Mouse (Mus musculus): ENCODE measurements around the gene 4930451I11Rik.

The 4930451I11Rik gene

DNA sequence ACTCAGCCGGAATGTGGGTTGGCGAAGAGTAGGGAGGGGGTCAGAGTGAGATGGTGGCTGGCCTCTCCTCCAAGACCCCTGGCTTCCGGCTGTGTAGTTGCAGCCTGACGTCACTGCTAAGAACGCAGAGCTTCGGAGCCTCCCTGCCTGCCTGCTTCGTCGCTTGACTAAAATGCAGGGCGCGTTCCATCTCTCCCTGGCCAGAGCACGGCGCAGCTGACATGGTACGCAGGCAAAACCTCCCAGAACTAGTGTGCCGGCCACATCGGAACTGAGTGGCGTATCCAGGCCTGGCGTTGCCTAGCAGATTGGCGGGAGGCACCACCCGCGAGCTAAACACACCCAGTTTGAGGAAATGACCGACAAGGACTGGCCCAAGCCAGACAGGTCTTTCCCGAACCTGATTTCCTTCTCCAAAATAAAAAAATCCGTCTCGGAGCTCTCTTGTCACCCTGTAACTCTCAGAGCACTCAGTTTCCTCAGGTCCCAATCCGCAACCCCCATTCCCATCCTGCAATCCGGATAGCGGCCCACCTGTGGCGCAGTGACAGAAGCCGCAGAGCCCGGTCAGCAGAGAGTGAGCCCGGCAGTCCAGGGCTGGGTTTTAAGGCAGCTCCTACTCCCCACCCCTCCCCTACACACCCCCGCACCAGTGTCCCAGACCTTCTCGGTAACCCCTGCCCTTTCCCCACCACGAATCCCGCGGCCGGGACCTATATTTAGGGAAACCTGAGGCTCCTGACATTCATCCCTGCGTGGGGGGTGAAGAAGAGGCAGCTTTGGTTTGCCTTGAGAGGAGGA lies 31.8 kb downstream of the 4930451I11Rik start:
- 1% methylated on average over 36 of the region's 38 CpGs for WGBS

DNA sequence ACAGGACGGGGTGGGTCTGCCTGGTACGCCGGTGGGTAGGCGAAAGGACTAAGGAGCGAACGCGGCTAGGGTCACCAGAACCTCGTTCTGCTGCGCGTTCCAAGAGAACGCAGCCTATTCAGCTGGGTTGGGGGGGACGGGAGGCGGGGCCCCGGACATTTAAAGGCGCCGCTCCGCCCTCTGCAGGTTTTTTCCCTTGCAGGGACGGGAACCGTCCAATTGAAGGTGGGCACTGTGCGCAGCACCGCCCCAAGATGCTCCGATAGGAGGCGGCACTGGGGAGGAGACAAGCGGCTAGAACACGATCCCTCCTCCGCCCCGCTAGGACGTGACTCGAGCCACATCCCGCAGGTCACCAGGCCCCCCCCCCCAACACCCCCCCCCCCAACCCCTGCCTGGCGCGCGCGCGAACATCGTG lies 32.4 kb downstream of the 4930451I11Rik start:
- WGBS, result 1% methylated on average over 30 of the region's 36 CpGs

DNA sequence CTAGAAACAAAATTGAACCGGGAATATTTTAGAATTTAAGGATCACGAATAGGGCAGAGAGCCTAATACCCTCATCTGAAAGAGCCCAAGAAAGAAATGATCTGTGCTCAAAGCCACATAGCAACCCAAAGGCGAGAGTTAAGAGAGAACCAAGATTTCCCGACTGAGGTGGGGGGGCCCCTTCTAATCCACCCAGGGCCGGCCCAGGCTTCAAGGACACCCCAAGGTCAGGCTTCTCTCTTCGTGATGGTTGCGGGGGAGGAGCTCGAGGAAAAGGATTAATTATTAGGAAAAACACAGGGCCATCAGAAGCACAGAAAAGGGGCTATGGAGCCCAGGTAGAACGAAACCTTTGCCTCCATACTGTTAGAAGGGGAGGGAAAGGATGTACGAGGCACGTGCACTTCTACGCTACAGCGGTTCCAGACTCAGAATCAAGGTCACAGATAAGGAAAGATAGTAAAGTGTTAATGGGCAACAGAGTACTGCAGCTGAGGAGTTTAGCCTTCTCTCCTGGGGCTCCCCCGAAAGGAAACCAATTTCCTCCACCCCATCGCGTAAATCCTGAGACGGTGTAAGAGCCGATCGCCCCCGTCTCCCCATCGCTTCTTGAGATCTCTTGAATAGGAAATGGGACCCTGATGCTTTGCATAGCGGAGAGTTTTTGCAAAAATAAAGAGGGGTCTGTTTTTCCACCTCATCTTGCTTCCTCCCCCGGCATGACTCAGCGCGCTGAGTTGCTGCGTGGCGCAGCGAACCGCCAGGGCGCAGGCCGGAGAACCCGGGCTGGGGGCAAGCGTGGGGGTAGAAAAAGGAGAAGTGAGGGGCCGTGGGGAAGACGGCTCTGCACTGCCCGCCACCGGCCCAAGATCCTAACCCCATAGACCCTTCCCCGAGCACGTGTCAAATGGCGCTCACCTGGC lies 33.1 kb downstream of the 4930451I11Rik start:
- 1% methylated on average over 40 of the region's 40 CpGs for WGBS

DNA sequence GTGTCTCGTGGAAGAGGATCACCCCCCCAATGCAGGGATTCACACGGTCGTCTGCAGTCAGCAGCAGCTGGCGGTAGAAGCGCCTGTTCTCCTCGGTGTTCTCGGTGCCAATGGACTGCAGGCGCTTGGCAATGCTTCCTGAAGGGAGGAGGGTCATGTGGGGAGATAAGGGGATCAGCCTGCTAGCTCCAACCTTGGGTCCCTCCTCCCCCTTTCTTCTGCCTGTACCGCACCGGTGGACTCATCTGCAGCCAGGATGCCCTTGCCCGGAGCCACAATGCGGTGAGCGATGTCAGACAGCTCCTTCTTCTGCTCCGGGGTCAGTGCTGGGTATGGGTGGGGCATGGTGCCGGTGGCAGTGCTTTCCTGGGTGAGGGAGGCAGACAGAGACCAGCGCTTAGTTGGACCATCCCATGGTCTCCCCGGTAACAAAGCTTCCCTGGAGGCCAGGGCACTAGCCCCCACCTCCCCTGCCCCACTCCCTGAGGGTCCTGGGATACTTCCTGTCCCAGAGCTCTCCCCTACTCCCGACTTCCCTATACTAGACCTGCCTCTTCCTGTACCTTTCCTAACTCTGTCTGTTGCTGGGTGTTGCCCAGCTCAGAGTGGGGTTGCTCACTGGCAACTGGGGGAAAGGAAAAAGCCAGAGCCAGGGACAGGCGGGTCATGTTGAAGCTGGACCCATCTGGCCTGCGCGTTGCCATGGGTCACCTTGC lies 33.9 kb downstream of the 4930451I11Rik start, which contains the start of gene Fam57b:
Gene Fam57b (plus strand): TSS at position 258 of the 716 bp plus-strand sequence.
- WGBS, result 8% methylated on average over 21 of the region's 21 CpGs

DNA sequence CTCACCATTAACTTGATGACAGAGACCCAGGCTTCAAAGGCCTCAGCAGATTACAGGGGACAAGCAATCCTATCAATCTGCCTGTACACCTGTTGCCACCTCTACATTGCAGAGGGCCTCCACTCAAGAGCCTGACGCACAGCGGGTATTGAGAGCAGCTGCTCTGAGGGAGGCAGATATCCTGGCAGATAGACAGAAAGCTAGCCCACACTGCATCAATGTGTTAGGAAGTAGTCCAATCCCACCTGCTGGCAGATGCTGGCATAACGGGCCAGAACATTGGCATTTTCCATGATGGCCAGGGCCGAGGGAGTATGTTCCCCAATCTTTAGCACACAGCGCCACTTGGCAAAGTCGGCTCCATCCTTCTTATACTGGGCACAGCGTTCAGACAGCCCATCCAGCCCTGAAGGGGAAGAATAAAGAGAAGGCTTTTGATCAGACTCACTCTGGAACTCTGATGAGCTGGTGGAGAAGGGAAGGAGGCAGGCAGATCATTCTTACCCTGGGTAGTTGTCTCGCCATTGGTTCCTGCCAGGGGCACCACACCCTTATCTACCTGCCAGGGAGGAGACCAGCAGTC lies 35.0 kb downstream of the 4930451I11Rik start:
- 24% methylated on average over 8 of the region's 8 CpGs for WGBS

DNA sequence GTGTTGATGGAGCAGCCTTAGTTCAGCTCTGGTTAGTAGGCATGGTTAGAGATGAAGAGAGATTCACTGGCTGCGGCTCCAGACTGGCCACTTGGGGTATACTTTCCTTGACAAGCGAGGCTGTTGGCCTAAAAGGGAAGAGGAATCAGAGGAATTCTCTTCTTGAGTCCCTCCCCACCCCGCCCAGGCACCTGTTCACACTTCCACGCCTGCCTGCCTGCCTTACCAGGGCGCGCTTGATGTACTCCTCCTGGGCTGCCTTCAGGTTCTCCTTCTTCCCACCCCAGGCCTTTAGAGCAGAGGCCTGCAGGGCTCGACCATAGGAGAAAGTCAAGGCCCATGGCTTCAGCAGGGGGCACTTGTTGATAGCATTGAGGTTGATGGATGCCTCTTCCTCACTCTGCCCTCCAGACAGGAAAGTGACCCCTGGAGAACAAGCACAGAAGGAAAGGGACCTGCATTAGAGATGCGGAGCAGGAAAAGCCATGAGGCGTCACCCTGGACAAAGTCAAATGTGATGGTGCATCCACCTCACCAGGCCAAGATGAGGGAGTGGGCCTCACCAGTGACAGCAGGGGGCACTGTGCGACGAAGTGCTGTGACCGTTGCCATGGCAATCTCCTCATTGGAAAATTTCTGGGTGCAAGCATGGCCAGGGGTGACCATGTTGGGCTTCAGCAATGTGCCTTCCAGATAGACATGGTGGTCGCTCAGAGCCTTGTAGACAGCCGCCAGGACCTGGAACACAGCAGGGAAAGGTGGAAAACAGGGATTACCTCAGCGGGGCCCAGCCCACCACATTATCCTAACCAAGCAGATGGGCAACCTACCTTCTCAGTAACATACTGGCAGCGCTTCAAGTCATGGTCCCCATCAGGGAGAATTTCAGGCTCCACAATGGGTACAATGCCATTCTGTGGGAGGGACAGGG lies 35.8 kb downstream of the 4930451I11Rik start:
- WGBS, result 71% methylated on average over 16 of the region's 16 CpGs

DNA sequence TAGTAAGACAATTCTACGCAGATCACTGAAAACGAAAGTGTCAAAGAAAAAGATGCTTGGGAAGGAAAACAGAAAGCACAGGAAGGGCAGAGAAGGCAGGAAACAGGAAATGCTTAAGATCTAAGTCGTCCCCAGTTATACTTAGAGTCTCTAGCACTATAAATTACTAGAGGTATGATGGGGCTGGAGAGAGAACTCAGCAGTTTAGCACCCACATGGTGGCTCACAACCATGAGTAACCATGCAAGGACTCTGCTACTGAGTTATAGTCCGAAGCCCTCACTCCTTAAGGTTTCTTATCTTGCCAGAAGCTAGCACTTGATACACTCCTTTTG lies 37.2 kb downstream of the 4930451I11Rik start:
- WGBS, result 63% methylated on average over 4 of the region's 4 CpGs

DNA sequence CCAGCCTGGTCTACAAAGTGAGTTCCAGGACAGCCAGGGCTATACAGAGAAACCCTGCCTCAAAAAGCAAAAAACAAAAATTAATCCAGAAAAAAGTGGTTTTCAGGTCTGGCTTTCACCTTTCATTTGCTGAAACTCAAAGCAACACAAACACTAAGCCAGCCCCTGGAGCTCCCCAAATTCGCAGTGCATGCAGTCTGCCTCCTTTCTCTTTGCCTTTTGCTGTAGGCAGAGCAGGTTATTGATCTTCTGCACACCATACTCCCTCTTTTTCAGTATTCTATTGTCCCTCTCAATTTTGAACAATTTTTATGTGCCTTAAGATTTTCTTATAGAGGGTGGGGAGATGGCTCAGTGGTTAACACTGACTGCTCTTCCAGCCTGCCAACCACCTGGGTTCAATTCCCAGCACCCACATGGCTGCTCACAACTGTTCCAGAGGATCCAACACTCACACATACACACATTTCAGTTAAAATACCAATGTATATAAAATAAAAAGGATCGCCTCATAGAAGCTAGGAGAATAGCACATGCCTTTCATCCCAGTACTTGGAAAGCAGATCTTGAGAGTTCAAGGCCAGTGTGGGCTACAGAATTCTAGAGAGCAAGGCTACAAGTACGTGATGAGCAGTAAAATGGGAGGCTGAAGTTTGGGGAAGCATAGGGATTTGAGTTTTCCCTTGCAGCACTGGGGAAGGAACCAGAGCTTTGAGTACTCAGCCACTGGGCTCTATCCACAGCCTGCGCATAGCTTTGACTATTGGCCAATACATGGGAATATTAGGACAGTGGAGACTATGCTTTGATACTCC lies 37.8 kb downstream of the 4930451I11Rik start:
- WGBS, result 68% methylated on average over 4 of the region's 4 CpGs

DNA sequence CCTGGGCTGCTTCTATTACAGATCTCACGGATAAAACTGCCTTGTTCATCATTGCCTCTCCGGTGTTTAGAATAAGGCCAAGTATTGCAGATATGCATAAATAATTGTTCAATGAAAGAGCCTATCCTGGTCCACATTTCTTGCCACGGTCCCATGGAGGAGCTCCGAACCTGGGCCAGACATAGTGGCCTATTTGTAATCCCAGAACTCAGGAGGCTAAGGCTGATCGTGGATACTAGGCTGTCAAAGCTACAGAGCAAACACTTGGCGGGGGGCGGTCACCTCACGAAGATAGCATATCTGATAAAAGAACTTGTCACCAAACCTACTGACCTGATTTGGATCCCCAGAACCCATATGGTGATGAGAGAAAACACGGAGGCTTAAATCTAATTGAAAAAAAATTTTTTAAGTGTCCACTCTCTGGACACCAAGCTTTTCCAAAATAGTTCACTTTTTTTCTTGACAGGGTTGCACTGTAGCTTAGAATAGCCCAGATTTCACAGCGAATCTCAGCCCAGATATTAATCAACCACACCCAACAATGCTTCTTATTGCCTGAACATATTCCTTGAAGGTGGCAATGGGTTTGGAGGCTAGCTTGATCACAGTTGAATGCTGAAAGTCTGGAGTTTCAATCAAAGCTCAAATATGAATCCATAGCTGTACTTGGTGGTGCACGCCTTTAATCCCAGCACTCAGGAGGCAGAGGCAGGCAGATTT lies 38.6 kb downstream of the 4930451I11Rik start:
- 22% methylated on average over 11 of the region's 11 CpGs for WGBS

DNA sequence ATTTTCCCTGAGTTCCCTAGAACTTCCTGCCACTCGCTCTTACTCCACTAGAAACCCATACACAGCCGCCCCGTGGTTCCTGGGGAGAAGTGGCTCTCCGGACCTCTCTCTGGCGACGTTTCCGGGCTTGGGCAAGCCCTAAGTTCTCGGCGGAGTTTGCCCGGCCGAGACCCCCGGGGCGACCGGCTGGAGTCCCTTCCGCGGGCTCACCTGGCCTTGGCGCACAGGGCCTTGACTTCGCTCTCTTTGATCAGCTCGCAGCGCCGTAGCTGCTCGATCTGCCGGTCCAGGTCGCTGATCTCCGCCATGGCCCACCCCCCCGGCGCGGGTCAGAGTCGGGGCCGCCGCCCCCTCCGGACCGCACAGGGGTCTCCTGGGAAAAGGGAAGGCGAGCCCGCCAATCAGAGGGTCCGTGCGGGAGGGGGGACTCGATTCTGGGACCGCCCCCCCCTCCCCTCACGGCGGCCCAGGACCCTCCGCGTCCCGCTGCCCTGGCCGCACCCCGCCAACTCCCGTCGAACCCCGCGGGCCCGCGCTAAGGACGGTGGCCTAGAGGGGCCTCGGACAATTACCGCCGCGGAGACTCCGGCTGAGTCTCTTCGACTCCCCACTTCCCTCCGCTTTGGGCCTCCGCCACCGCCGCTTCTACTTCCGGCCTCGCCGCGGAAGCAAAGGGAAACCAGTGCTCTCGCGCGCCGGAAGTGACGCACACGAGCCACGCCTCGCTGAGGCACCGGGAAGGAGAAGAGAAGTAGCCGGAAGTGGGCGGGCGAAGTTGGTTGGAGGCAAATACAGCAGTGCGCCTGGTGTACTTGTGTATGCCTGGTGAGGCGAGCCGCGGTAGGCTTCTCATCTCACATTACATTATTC lies 39.4 kb downstream of the 4930451I11Rik start, which contains the start of gene Ppp4c:
Gene Ppp4c (minus strand): TSS at position 646 of the 870 bp plus-strand sequence.
- WGBS, result under 1% methylated on average over 82 of the region's 83 CpGs

DNA sequence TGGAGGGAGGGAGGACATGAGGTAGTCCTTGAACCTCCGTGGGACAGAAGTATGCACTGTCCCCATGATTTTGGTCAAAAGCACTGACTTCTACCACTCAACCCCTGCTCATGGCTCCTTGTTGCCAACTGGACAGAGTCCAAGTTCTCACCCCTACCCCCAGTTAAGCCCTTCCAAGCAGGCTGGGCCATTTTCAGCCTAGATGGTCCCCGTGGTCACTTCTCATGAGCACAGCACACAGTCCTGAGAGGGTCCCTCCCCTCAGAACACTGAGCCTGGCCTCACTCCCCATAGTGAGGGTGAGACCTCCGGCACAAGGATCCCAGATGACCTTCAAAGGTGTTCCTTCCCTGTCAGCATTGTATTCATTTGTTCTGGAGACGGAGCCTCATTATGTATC lies 42.3 kb downstream of the 4930451I11Rik start:
- 82% methylated on average over 4 of the region's 4 CpGs for WGBS

DNA sequence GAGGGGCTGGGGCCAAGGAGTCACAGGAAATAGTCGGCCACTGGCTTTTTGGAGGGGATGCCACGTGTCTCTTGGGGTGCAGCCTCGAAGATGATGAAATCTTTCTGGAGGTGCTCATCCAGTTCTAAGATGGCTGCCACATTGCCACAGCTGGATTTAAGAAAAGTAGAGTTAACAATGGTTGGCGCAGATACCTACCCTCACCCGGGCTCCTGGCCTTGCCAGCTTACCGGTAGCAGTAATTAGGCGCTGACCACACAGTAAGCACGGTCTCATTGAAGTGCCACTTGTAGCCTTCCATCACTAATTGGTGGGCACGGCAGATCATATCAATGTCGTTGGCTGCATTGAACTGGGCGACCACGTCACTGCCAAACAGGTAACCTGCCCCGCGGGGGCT lies 45.3 kb downstream of the 4930451I11Rik start:
- 84% methylated on average over 14 of the region's 14 CpGs for WGBS

DNA sequence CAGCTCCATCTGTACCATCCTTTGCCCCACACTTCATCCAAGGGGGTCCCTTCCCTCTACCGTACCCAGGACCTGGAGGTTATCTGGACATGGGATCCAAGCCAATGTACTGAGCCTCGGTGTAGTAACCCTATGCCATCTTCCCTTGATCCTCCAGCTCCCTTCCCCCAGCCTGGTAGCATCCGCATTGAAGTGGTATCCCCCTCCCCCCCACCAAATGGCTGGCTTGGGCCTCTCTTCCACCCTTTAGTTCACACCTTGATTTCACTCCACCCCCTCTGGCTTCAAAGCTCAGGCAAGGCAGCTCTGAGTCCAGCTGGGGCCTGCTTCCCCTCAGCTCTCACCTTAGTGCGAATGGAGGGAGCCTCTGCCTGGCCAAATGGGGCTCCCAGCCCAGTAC lies 46.4 kb downstream of the 4930451I11Rik start:
- 77% methylated on average over 4 of the region's 4 CpGs for WGBS

DNA sequence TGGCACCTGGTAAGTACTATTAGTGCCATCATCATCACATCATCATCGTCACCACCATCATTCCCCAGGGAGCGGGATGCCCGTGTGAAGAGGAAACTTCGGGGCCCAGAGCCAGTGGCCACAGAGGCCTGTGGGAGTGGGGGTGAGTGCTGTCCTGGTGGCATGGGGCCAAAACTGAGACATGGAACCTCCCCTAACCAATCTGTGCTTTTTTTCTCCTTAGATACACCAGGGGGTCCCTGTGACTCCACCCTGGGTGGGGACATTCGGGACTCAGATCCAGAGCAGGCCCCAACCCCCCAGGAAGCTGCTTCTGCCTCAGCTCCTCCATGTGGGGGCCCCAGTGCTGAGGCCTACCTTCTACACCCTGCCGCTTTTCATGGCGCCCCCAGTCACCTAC lies 47.0 kb downstream of the 4930451I11Rik start:
- 82% methylated on average over 7 of the region's 7 CpGs for WGBS

DNA sequence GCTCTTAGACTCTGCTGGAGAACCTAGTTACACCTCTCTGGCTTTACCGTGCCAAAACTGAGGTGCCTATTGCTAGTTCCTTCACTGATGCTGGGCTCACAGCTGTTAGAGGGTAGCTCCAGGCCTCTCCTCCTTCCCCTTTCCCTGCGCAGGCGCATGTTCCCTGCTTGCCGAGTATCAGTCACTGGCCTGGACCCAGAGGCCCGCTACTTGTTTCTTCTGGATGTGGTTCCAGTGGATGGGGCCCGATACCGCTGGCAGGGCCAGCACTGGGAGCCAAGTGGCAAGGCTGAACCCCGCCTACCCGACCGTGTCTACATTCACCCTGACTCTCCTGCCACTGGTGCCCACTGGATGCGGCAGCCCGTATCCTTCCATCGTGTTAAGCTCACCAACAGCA lies 48.7 kb downstream of the 4930451I11Rik start:
- WGBS, result 77% methylated on average over 13 of the region's 13 CpGs

DNA sequence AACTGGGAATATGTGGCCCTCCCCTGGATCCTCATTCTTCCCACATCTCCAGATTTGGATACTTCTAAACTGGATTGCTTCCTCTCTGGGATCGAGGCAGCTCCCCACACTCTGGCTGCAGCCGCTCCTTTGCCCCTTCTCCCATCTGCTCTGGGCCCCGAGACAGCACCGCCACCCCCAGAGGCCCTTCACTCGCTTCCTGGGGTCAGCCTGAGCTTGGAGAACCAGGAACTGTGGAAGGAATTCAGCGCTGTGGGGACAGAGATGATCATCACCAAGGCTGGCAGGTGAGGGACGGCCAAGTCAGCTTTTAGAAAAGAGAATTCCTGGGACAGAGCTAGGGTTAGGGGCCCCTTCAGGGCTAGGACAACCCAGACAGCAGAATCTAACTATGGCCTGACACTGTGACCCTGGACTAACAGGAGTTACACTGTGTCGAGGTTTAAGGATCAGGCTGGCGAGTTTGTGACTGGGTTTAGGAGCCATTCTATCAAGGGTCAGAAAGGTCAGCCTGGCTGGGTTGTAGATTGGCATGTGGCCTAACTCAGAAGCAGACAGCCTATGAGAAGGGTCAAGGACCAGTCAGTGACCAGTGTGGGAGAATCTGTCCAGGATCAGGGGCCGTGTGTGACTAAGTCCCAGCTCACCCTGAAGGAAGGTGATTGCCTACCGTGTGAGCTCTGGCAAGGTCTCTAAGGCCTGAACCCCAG lies 49.6 kb downstream of the 4930451I11Rik start:
- WGBS, result 59% methylated on average over 11 of the region's 11 CpGs

DNA sequence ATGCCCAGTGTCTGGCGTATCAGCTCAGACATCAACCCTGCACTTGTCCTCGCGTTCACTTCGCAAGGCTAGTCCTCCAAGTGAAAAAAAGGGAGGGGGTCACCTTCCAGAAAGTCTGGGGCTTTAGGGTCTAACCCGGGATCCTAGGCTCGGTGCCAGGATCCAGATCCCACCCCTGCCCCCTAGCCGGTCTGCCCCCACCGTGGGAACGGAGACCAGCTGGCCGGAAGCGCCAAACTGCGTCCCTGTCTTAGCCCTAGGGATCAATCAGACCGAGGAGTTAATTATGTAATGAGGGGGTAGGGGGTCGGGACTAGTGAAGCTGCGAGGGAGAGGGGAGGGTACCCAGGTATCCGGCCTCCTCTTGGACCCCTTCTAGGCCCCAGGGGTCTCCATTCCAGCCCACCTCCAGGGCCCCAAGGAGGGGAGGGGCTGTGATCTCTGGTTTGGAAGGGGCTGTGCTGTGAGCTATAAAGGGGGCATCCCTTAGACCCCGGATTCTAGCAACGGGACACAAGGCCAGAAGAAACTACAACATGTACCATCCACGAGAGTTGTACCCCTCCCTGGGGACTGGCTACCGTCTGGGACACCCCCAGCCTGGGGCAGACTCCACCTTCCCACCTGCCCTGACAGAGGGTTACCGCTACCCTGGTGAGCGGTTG lies 50.3 kb downstream of the 4930451I11Rik start, which contains the start of gene Tbx6:
Gene Tbx6 (plus strand): TSS at position 513 of the 665 bp plus-strand sequence.
- WGBS, result 14% methylated on average over 22 of the region's 22 CpGs
